Mouse (Mus musculus) gonadal fat pad, adult 2 months (tissue): Measurements from ENCODE around the gene Herc6. TPM values are rescaled to one million over a fixed set of nuclear protein-coding genes. Genes with fewer than 3 reads are reported as not detected.

Experiments
- DNase-seq: peaks from one replicate; pipeline ENCODE4 v3.0.0-alpha.2; 2012; ENCODE audit warnings: low read depth
- polyA plus RNA-seq: library from polyadenylated mRNA; depleted of rRNA; stranded (reverse); fragments of >200 nt; gene quantifications from 2 replicates; pipeline ENCODE4 v1.2.3, GENCODE M21; 2012

The Herc6 gene
- polyA plus RNA-seq, 1 experiment = 4.0 TPM

DNA sequence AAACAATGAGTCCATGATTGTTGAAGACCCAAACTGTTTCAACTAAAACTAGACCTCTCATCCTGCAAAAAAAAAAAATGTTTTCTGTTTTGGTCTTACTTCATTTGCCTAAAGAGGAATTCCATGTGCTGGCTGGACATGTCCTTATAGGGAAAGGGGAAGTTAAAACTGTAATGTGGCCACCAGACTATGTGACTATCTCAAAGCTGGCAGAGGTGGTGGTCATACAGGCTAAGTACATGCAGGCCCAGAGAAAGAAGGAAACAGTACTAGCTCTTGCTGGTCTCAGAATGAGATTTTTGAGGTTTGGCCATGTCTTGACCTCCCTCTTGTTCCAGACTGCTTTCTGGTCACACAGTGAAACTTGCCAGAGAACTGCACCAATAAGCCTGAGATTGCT is 9.2 kb upstream of the Herc6 start:
- DNase-seq = no peak

DNA sequence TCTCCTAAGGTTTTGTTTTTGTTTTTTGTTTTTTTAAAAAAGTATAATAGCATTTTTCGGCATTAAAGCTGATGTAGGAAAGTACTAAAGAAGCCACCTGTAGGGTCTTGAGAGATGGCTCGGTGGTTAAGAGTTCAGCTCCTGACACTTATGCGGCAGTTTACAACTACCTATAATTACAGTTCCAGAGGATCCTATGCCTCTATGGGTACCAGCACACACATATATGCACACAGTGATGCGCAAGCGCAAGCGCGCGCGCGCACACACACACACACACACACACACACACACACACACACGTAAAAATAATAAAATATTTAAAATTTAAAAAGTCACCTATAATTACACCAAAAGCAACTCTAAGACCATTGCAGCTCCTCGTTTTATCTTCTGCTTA is 795 bp downstream of the Herc6 start:
- DNase-seq = no peak

DNA sequence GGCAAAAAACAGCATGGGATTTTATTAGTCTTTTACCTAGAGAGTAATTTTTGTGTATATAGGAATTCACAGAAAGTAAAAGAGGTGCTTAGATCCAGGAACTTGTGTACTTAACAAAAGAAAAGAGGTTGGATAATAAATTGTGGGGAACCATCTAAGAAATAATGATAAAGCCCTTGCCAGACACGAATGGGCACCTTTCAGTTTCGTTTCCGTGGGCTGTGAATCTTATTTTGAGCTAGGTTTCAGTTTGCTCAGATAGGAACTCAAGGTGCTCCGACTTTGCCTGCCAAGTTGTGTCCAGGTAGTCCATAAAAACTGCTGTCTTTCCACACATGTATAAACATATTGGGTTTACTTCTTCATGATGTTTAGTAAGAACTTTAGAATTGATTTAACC is 1.6 kb downstream of the Herc6 start:
- DNase-seq = no peak

DNA sequence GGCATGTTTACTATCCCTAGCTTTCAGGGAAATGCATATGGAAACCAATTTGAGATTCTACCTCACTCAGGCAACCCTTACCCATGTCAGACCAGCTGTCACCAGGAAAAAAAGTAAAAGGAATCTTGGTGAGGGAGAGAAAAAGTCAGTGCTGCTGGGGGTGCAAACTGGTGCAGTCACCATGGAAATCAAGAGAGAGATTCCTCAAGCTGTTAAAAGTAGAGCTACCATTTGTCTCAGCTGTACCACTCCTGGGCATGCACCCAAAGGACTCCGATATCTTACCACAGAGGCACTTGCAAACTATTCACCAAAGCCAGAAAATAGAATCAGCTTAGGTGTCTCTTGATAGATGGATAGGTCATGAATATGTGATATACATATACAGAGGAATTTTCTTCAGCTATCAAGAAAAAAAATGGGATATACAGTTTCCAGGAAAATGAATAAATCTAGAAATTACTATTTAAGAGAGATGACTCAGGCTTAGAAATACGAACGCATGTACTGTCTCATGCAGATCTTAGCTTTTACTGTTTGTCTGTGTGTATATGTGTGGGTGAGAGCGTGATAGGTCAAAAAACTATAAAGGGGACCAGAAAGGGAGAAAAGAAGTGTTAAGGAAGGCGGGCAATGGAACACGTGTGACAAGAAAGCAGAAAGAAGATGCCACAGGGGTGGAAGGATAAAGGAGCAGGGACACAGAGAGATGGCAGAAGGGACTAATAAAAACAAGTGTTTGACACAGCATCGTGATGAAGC is 24.9 kb downstream of the Herc6 start:
- DNase-seq = no peak

DNA sequence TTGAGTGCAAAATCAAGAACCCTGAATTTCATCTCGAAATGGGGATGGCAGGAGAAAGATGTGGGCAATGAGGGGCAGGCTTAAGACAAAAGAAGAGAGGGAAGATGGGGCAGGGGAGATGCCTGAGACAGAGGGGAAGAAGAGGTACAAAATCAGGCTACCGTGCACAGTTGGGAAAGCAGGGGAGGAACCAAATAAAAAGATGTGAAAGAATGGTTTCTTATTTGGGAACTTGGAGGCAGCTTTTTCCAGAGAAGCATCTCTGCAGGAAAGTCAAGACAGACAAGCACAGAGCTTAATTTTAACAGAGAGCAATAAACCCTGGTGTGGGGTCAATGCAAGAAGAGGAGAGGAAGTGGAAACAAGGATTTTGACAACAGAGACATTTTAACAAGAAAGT is 27.2 kb downstream of the Herc6 start:
- DNase-seq = no peak

DNA sequence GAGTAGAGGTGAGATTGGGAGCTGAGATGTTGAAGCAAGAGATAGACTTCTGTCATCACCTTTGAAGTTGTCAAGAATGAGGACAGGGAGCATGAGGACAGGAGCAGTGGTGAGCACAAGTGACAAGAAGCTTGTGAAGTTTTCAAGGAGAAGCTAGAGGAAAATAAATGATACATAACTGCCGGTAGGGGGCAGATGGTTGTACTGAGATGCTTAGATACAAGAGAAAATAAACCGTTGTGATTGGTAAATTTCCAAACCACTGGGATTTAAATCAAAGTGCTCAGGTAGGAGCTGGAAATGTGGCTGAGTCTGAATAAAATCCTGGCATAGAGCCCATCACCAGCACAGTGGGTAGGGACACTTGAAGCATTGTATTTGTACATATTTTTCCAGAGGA is 28.8 kb downstream of the Herc6 start:
- no peak for DNase-seq

DNA sequence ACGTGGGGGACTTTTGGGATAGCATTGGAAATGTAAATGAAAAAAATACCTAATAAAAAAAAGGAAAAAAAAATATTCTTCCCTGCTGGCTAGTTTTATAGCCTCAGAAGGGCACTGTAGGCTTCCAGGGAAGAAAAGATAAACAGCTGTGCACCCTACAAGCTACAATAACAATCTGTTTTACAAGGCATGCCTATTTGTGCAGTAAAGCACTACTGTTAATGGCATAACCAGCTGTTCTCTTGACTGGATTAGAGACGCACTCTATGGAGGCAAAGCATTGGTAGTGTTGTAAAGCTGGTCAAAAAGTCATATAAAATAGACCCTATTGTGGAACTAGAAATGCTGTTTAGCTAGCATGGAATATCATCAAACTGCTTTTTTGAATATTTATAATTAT is 35.0 kb downstream of the Herc6 start:
- DNase-seq = no peak

DNA sequence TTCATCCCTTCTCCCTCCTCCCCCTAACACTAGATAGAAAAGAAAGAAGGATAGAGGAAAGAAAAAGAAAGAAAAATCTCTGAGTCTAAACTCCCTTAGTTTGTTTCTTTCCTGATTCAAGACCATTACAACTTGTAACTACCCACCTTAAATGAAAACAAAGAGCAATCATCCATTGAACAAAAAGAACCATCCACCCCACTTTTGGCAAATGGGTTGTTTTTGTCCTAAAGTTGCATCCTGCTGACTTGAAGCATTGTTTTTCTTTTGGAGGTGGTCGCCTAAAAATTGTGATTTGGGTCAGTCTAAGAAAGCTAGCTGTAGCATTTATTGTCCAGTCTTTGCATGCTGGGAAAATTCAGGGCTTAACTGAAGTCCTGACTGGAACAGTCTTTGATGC is 58.7 kb downstream of the Herc6 start:
- DNase-seq = no peak

DNA sequence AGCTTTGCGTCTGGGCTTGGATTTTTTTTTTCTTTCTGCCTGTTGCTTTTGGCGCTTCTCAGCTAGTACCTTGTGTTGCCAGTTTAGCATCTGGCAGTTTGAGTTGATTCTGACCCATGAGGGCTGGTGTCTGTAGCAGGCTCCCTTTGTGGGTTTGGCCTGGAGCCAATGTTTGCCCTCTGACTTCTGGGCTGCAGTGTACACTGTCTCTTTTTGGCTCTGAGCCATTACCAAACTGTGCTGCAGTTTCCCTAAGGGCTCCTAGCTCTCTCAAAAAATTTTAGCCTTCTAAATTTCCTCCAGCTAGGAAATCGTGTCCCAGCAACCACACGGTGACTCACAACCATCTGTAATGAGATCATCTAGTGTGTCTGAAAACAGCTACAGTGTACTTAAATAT is 61.0 kb downstream of the Herc6 start:
- DNase-seq = peak; percentile 6

DNA sequence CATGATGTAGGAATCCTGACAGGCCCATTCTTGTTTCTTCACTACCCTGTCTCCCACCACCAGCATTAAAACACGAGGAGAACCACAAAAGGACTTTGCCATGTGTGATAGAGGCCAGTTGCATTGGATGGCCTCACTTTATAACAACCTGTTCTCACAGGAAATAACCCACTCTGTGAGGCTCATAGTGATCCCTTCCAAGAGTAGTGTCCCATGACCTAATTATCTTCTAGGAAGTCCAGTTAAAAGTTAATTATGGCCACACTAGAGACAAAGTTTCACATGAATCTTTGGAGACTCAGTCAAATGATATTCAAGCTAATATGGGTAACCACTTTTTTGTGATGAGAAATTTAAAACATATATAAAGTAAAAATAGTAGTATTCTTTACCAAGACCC is 66.5 kb downstream of the Herc6 start:
- no peak for DNase-seq

DNA sequence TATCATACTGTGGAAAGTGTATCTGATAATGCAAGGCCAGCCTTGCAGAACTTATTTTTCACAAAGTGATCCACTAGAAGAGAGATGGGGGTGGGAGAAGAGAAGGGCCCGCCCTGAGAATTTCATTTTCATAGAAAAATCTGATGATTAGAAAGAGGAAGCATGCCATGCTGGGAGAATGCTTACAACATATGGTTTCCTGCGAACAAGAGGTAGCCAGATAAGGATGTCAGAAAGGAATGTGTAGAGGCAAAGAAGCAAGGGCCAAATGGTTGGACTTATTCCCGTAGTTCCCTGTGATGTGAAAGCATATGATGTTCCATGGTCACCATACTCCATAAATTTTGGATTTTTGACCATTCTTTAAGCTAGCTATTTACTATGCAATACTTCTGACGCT is 80.5 kb downstream of the Herc6 start:
- no peak for DNase-seq

DNA sequence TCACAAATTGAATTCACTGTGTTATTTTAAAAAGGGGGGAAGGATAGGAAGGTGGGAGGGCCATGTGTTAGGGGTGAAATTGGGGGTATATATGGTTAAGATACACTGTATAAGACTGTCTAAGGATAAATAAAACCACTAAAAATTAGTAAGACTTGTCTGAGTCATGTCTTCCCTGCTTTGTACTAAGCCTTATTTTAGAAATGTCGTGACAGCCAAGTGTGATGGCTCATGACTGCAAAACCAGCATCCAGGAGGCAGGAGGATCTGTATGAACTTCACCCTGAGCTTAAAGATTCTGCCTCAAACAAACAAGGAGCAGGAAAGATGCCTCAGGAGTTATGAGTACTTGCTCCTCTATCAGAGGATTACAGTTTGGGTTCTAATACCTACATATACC is 103.4 kb downstream of the Herc6 start:
- DNase-seq = no peak

DNA sequence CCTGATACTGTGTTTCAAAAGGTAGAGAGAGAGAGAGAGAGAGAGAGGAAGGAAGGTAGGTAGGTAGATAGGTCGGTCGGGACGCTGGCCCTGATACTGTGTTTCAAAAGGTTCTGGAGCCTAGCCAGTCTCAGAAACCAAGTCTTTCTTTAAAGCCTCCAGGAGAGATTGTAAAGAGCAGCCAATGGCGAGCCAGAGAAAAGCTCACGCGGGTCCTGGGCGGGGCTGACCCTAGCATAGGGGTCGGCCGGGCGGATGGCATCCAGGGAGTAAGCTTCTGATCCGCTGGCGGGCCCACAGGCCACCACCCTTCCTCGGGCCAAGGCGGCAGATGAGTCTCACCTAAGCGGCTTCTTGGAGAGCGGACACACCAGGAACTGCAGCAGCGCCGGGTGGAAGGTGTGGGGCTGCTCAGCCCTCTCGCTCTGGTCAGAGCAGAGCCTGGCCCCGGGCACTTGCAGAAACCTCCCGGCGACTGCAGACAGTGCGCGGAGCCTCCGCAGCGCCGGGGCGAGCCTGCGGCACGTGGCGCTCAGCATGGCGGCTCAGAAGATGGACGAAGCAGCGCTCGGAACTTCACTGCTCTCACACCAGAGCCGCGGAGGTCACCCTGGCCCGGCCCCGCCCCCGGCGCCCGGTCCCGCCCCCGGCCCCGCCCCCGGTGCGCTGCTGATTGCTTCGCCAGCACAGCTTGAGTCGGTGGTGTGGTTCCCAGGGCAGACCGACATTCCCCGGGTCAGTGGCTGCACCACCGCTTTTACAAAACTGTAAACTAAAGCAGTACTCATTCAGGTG is 110.9 kb downstream of the Herc6 start, which contains the start of gene Pyurf:
TSS of gene Pyurf (minus strand) at position 612 of the 795 bp plus-strand sequence.
- no peak for DNase-seq

DNA sequence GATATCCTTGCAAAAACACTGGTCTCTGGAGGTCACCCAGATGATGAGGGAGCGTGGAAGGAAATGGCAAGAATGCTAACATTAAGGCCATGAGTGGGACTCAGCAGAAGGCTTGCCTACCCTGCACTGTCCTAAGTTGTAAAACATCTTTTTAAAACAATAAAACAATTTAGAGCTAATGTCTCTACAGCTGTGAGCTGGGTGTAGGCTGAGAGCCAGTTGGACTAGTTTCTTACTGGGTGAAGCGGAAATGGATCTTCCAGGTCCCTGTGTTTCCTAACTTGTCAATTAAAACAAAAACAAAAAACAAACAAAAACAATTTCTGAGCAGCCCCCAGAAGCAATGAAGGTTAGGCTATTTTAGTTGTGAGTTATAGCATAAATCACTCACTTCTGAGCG is 112.3 kb downstream of the Herc6 start:
- no peak for DNase-seq

DNA sequence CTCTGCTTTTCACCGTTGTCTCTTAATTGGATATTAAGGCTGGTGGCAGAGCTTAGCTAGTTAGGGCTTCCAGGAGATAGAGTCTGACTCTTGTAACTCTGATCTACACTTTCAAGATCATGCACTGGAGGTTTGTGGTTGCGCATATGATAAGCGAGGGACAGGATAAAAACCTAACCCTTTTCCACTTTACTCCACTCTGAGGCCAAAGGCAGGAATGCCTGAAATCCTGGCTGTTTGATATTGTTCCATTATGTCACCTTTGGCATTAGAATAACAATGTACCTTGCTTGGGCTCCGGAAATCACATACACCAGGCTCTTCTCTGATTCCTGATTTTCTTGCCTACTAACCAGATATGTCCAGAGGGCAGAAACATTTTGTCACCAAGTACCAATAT is 120.9 kb downstream of the Herc6 start:
- no peak for DNase-seq

DNA sequence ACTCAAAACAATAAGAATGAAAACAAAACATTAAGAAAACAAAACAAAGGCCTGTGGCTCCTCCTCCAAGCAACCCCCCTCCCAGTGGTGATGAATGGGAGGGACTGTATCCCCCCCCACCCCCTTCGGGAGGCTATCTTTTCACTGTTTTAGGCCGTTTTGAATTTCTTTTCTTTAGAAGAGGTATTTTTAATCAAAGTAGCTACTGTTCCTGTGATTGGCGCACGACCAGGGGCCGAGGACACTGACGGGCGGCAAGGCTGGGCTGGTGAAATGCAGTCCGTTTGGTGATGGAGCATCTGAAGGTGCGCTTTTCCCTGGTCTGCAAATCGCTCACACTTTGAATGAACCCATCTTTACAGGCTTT is 121.6 kb downstream of the Herc6 start, which contains the start of gene Lancl2:
TSS of gene Lancl2 (plus strand) at position 165 of the 367 bp plus-strand sequence.
- DNase-seq = no peak

DNA sequence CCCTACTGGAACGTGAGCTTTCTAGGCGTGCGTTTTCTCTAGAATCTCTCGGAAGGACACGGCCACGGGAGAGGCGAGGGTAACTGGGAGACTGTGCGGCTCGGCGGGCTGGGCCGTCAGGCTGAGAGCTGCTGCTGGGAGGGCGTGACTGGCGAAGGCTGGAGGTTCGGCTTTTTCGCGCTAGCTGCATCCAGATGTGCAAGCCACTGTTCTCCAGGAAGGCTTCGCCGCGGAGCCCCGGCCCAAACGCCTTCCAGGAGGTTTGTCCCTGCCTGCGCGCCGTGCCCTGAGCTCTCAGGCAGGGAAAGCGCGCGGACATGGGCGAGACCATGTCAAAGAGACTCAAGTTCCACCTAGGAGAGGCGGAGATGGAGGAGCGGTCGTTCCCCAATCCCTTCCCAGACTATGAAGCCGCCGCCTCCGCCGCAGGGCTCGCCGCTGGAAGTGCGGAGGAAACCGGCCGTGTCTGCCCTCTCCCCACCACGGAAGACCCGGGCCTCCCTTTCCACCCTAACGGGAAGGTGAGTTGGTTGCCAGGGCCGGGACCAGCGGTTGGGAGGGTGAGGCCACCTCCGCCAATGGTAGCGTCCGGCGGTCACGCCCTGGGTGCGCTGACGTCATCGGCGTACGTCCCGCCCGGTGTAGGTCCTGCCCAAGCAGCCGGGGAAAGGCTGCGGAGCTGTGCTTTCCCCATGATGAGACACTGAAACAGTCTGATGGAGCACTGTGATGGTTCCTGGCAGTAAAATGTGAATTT is 122.1 kb downstream of the Herc6 start:
- DNase-seq = peak; percentile 59

DNA sequence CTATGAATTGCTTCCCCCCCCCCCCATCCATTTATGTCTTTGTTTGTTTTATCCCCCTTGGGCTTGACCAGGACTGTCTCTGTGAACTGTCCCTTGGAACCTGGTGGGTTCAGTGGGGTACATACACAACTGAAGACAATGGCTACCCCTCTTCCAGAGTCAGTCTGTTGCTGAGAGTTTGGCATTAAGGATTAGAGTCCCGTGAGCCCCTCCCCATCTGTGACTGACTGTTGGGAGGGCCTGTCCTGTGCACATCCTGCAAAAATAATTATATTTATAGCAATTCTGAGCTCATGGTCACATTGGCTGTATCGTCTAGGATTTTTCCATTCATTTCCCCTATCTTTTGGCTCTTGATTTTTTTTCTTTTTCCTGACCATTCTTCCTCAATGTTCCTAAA is 122.9 kb downstream of the Herc6 start:
- no peak for DNase-seq

DNA sequence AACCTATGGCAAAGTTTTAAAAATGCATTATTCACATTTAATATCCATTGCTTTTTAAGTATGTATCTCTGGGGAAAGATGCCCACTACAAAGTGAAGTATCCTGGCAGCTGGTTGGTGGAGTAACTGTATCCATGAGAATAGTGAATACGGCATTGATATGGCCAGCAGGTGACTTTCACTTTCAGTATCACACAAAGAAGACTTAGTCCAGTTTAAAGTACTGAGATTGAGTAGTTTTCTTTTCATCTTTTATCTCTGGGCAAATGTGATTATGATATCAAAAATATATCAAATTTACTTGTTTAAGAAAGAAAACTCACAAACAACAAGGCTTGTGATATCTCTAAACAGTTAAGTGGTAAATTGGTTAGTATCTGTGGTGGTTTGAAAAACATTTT is 125.9 kb downstream of the Herc6 start:
- DNase-seq = no peak

DNA sequence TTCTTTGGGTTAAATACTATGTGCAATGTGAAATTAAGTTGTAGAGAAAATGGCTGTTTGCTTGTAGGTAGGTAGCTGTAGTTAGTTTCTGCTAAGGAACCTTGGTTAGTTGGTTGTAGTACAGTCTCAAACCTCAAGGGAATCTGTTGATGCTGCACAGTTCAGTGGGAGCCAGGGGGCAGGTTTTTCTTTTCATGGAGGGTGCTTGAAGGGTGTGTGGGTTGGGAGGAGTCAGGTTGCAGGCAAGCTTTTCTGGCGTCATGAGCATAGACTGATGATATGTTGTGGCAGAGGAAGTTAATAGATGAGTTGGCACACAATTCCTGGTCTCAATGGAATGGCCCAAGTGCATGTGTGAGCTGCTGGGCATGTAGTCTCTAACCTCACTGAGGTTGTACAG is 130.9 kb downstream of the Herc6 start:
- DNase-seq = no peak
